ENCODE assay signal across 24 mouse cellular contexts in the genomic region with DNA sequence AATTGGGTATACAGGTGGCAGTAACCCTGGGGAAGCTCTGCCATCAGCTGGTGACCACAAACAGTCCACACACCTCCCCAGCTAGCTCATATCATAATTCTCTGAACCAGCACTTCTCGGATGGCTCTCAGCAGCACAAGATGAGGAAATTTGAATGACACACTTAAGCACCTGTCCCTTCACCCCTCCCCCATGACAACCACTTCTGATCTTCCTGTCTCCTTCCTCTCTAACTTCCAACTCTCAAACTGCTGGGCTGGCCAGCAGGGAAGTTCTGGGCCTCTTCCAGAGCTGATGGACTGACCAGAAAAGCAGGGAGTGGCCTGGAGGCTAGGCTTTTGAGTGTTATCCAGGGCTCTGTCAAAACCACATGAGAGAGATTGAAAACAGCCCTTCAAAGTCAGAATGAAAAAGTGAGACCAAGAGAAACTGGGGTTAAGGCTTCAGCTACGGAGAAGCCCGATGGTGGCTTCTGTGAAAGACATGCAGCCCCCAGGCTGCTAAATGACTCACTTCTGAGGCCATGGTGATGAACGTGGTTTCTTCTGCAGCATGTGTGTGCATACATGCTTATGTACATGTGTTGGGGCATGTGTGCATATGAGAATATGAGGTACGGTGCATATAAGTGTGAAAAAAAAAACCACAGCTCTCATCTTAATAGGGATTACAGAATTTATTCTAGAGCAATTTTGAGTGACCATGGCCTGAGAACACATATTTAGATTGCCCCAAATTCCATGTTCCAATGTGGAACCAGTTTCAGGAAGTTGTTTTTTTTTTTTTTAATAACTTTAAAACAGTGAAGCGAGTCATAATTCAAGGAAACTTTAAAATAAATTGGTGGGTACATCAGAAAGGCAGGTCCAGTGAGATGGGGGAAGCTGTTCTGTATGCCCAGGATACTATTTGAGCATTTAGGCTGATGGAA. TPM values are rescaled to one million over a fixed set of nuclear protein-coding genes. Genes with fewer than 3 reads are reported as not detected.
DNase-seq lines count a peak whose midpoint lies in the region; ATAC-seq lines count a peak whose summit lies in the region.
"Had no signal": no experiment of that assay in that cellular context is flagged by ENCODE, and none has a peak within 500 bp of the region (broad histone marks: within the 10 kb centered on the region; RNA-seq: fewer than 3 reads in every experiment).

No protein-coding gene starts in this region.

- no peak overlapping the region for H3K9ac ChIP-seq in heart, embryonic 16.5 days (ENCODE audit: low read length)
- H3K9ac ChIP-seq: forebrain, embryonic 13.5 days; hindbrain, embryonic 13.5 days; intestine, embryonic 15.5 days; liver, embryonic 14.5 days; lung, embryonic 15.5 days; neural tube, embryonic 15.5 days had no signal

- no peaks in the 10 kb centered on the region for H3K36me3 ChIP-seq in heart, embryonic 16.5 days (ENCODE audit: control insufficient read depth, insufficient read depth)
- H3K36me3 ChIP-seq: heart, embryonic 10.5 days; hindbrain, embryonic 13.5 days; intestine, embryonic 15.5 days; lung, embryonic 15.5 days; neural tube, embryonic 15.5 days had no signal

- DNase-seq in heart, postnatal 25 days (ENCODE audit: low spot score) = no peak
- peak; percentile 39 to 69 for DNase-seq in thymus, adult 18-20 months
- peak; percentile 62 to 67 for DNase-seq in thymus, postnatal 36 days
- no peak for DNase-seq in spleen, adult 12 weeks (ENCODE audit: low spot score)
- DNase-seq in gastrocnemius, adult 18-20 months (ENCODE audit: low spot score) = no peak
- no peak for DNase-seq in ovary, postnatal 36 days (ENCODE audit: low spot score)
- DNase-seq: adrenal gland, postnatal 25 days; cerebellum, adult 9-10 months; gastrocnemius, adult 2 months; heart, postnatal 14 days; kidney, adult 9 months; kidney, postnatal 25 days; layer of hippocampus, postnatal 36 days had no signal

- H3K9me3 ChIP-seq in heart, embryonic 16.5 days (replicated peaks; ENCODE audit: control insufficient read depth, low read length) = no peaks in the 10 kb centered on the region
- H3K9me3 ChIP-seq: forebrain, embryonic 13.5 days; heart, embryonic 10.5 days; hindbrain, embryonic 13.5 days; intestine, embryonic 15.5 days; lung, embryonic 15.5 days; neural tube, embryonic 15.5 days had no signal

- peak; percentile 74 for ATAC-seq in heart, embryonic 16.5 days (replicated peaks; ENCODE audit: extremely low read depth, insufficient read depth, low FRiP score)
- peak; percentile 81 for ATAC-seq in activated CD4-positive, CD25-positive, alpha-beta regulatory T cell, adult 4 months
- ATAC-seq: forebrain, embryonic 13.5 days; intestine, embryonic 15.5 days had no signal

- no peak overlapping the region for H3K4me3 ChIP-seq in heart, embryonic 16.5 days (ENCODE audit: low read length)
- H3K4me3 ChIP-seq: forebrain, embryonic 13.5 days; gastrocnemius, adult 2 months; heart, embryonic 10.5 days; hindbrain, embryonic 13.5 days; intestine, embryonic 15.5 days; layer of hippocampus, adult 2 months; lung, embryonic 15.5 days; neural tube, embryonic 15.5 days had no signal

- H3K4me1 ChIP-seq in heart, embryonic 16.5 days (ENCODE audit: control insufficient read depth, insufficient read depth, low read length) = no peaks in the 10 kb centered on the region
- H3K4me1 ChIP-seq: forebrain, embryonic 13.5 days; heart, embryonic 10.5 days; hindbrain, embryonic 13.5 days; intestine, embryonic 15.5 days; lung, embryonic 15.5 days; neural tube, embryonic 15.5 days had no signal

- intact Hi-C loops in heart, postnatal 25 days (cut with DNase I) = no loop called here

- WGBS in heart, embryonic 16.5 days = 69% methylated on average over 6 of the region's 6 CpGs

- no peak overlapping the region for H3K27ac ChIP-seq in heart, embryonic 16.5 days (ENCODE audit: low read length)
- H3K27ac ChIP-seq: forebrain, embryonic 13.5 days; gastrocnemius, adult 2 months; heart, embryonic 10.5 days; hindbrain, embryonic 13.5 days; intestine, embryonic 15.5 days; layer of hippocampus, adult 2 months; liver, embryonic 14.5 days; lung, embryonic 15.5 days; neural tube, embryonic 15.5 days had no signal

- no peak overlapping the region for H3K4me2 ChIP-seq in heart, embryonic 16.5 days (ENCODE audit: low read depth, low read length)
- H3K4me2 ChIP-seq: forebrain, embryonic 13.5 days; hindbrain, embryonic 13.5 days; intestine, embryonic 15.5 days; lung, embryonic 15.5 days; midbrain, embryonic 11.5 days; neural tube, embryonic 15.5 days had no signal

- no peaks in the 10 kb centered on the region for H3K27me3 ChIP-seq in heart, embryonic 16.5 days (ENCODE audit: control insufficient read depth, insufficient read depth, low read length)
- H3K27me3 ChIP-seq: forebrain, embryonic 13.5 days; hindbrain, embryonic 13.5 days; intestine, embryonic 15.5 days; lung, embryonic 15.5 days; neural tube, embryonic 15.5 days had no signal

RNA-seq across cellular contexts. Expression of gene Tnfrsf8, which starts 27.2 kb away (rescaled TPM):
- polyA plus RNA-seq in heart, embryonic 16.5 days (2015; fragmentation: Nextera tagmentation; extraction: Ambion mirVana) = 1.3 and 4.3 TPM in 2 replicates
- total RNA-seq in heart, postnatal 25 days (2021) = under 1 TPM in 1 of 2 experiments, not detected in 1; 0.08 TPM
- 10 to 100 TPM in 1 of 2 experiments, 1 to 10 TPM in 1; 6.3 to 14.2 TPM for polyA plus RNA-seq in activated CD4-positive, CD25-positive, alpha-beta regulatory T cell, adult 4 months (2017; shearing (Covaris generic))
- not detected for total RNA-seq in gastrocnemius, adult 18-20 months (2021)
- polyA plus RNA-seq: heart, embryonic 10.5 days had no signal

Comparison
In these comparisons a context has a peak if more than half of its experiments do, and no peak if none do; other contexts are left out.
1. DNase-seq: peak in thymus, adult 18-20 months (2 of 2) and thymus, postnatal 36 days (2 of 2); none in heart, postnatal 25 days (single experiment), spleen, adult 12 weeks (single experiment), gastrocnemius, adult 18-20 months (single experiment) and ovary, postnatal 36 days (single experiment).